Mouse (Mus musculus) stomach, adult 2 months (tissue): ENCODE data around the gene Igdcc4. TPM values are rescaled to one million over a fixed set of nuclear protein-coding genes. Genes with fewer than 3 reads are reported as not detected.

Experiments
- polyA plus RNA-seq: library from polyadenylated mRNA; depleted of rRNA; stranded (reverse); fragments of >200 nt; gene quantifications from 2 replicates; pipeline ENCODE4 v1.2.3, GENCODE M21; 2012; rRNA removed

Gene Igdcc4
- 4.7 and 6.9 TPM in 2 replicates for polyA plus RNA-seq

DNA sequence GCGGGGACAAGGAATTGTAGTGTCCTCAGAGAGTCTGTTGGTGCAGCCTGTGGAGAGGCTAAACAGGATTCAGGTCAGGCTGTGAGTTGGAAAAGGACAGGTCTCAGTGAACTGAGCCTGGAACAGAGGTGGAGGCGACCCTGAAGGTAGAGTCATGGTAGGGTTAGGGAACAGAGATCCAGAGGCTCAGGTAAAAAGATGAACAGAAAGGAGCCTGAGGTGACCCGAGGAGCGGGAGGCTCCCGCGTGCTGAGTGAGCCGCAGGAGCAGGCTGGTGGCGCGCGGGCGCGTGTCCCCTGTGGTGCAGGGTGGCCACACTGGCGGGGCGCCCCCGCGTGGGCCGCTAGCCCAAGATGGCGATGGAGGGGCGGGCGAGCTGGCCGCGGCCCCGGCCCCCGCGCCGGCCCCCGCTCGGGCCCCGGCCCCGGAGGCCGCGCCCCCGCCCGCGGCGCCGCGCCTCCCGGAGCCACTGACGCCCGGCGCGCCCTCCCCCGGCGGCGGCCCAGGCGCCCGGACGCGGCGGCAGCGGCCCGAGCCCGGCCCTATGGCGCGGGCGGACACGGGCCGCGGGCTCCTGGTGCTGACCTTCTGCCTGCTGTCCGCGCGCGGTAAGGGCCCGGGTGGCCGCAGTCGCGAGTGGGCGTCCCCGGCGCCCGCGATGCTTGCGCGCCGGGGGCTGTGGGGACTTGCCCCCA, at the start of gene Igdcc4:
Gene Igdcc4, plus strand, starts transcription at position 496 of the 695 bp plus-strand sequence.

DNA sequence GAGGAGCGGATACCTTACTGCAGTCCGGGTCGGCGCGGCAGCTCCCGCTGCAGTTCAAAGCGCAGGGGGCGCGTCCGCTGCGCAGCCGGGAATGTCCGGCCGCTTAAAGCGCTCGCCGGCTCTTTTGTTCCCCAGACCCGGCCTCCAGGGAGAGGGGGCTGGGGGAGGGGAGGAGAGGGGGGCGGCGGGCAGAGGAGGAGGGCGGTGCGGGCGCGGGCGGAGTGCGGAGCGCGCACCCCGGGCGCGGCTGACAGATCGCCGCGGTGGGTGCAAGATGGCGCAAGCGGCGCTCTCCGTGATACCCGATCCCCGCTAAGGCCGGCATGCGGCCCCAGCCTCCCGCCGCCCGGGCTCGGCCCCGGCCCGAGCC, 39.6 kb downstream of the Igdcc4 start, which contains the start of gene Igdcc3:
Gene Igdcc3, plus strand, starts transcription at position 254 of the 370 bp plus-strand sequence.

Other genes starting within 250 kb of the Igdcc4 start
- not detected in 2 replicates for gene Slc24a1, start 149.9 kb upstream of the Igdcc4 start, polyA plus RNA-seq
- 3.0 and 3.9 TPM in 2 replicates for gene Ints14, start 140.6 kb upstream of the Igdcc4 start, polyA plus RNA-seq
- 20.5 and 24.1 TPM in 2 replicates for gene Hacd3, start 79.8 kb upstream of the Igdcc4 start, polyA plus RNA-seq
- gene Dpp8, start 69.1 kb upstream of the Igdcc4 start, polyA plus RNA-seq: 11.1 and 17.1 TPM in 2 replicates
- 0.05 and 0.08 TPM in 2 replicates for gene Igdcc3, start 39.7 kb downstream of the Igdcc4 start, polyA plus RNA-seq
- gene Parp16, start 93.9 kb downstream of the Igdcc4 start, polyA plus RNA-seq: 5.7 and 11.1 TPM in 2 replicates
- gene Cilp, start 163.7 kb downstream of the Igdcc4 start, polyA plus RNA-seq: 4.9 and 6.3 TPM in 2 replicates
- 5.0 and 5.6 TPM in 2 replicates for gene Clpx, start 192.8 kb downstream of the Igdcc4 start, polyA plus RNA-seq
- gene Pdcd7, start 244.6 kb downstream of the Igdcc4 start, polyA plus RNA-seq: 5.3 and 10.1 TPM in 2 replicates